Mouse (Mus musculus) cerebellum, adult 2 months (tissue): ENCODE results near the gene Unkl.

Experiments used
- CTCF ChIP-seq: fragments of 200-500 bp; IDR thresholded peaks from 2 replicates; pipeline ENCODE4 v1.5.1; 2011; ENCODE audit warnings: low read depth, mild to moderate bottlenecking, control low read depth, low read length, moderate library complexity, borderline replicate concordance; ENCODE audit not compliant: insufficient read depth
- POLR2A ChIP-seq: fragments of 200-500 bp; IDR thresholded peaks from 2 replicates; pipeline ENCODE4 v1.6.1; 2011; ENCODE audit warnings: low read length, control low read depth, borderline replicate concordance; ENCODE audit not compliant: insufficient read depth

GRCm38 (mm10) chr17:25282133-25282532 is 93.9 kb downstream of the Unkl start:
- TF ChIP-seq POLR2A (no peak), CTCF (no peak)
